Mouse (Mus musculus) forebrain, embryonic 10.5 days (tissue): ENCODE data around the gene Ankrd22. TPM values are rescaled to one million over a fixed set of nuclear protein-coding genes. Genes with fewer than 3 reads are reported as not detected.

Experiments
- DNase-seq: peaks from one replicate; pipeline ENCODE4 v3.0.0-alpha.2; 2017; ENCODE audit warnings: low spot score; ENCODE audit errors: extremely low spot score
- H3K27ac ChIP-seq: fragments of 300-500 bp; sonication (generic); 2 replicates; pipeline ENCODE4 v1.5.1; 2016; ENCODE audit warnings: mild to moderate bottlenecking
- H3K27me3 ChIP-seq: fragments of 300-500 bp; sonication (generic); 2 replicates; pipeline ENCODE4 v1.6.1; 2016; ENCODE audit warnings: mild to moderate bottlenecking; ENCODE audit not compliant: poor library complexity, severe bottlenecking
- H3K36me3 ChIP-seq: fragments of 300-500 bp; sonication (generic); replicated peaks from 2 replicates; pipeline ENCODE4 v1.6.1; 2016; ENCODE audit warnings: mild to moderate bottlenecking, moderate library complexity
- H3K4me1 ChIP-seq: fragments of 300-500 bp; sonication (generic); 2 replicates; pipeline ENCODE4 v1.6.1; 2016
- H3K4me3 ChIP-seq: fragments of 300-500 bp; sonication (generic); 2 replicates; pipeline ENCODE4 v1.5.1; 2016; ENCODE audit warnings: mild to moderate bottlenecking, moderate library complexity
- H3K9me3 ChIP-seq: fragments of 300-500 bp; sonication (generic); 2 replicates; pipeline ENCODE4 v1.6.1; 2016; ENCODE audit warnings: mild to moderate bottlenecking, moderate library complexity
- WGBS: fragments of 180-500 bp; shearing (Covaris S2); methylation state at CpG from one replicate; pipeline ENCODE4 v1.1.7; 2016; 5-methylcytosine and 5-hydroxymethylcytosine counted together
- polyA plus RNA-seq: library from polyadenylated mRNA; unstranded; fragments of >200 nt; fragmentation: Nextera tagmentation; extraction: Ambion mirVana; gene quantifications from 2 replicates; pipeline ENCODE4 v1.2.1, GENCODE M21; 2016

Ankrd22 gene
- polyA plus RNA-seq, 1 experiment from 2014 or later: 0.14 TPM

- Histone ChIP-seq H3K27ac (no peak overlapping the region), H3K27me3 (no peaks in the 10 kb centered on the region), H3K4me3 (no peak overlapping the region), H3K9me3 (no peaks in the 10 kb centered on the region), H3K36me3 (no peaks in the 10 kb centered on the region), H3K4me1 (no peaks in the 10 kb centered on the region)
- no peak for DNase-seq
- 94% methylated on average over 3 of the region's 3 CpGs for WGBS
Observed at GRCm38 (mm10) chr19:34104841-34105240, 61.0 kb downstream of the Ankrd22 start.

- Histone ChIP-seq H3K4me1 (no peaks in the 10 kb centered on the region), H3K27ac (no peak overlapping the region), H3K4me3 (no peak overlapping the region), H3K27me3 (no peaks in the 10 kb centered on the region), H3K36me3 (no peaks in the 10 kb centered on the region), H3K9me3 (no peaks in the 10 kb centered on the region)
- 93% methylated on average over 7 of the region's 7 CpGs for WGBS
- DNase-seq: no peak
Observed at GRCm38 (mm10) chr19:34101888-34102287, 64.0 kb downstream of the Ankrd22 start.

- WGBS: 88% methylated on average over 4 of the region's 4 CpGs
- no peaks in the 10 kb centered on the region for H3K4me1 ChIP-seq
- H3K27me3 ChIP-seq: no peaks in the 10 kb centered on the region
- H3K9me3 ChIP-seq: no peaks in the 10 kb centered on the region
- no peak within 1 kb of the TSS for H3K4me3 ChIP-seq
- DNase-seq: no peak
- H3K36me3 ChIP-seq: no peaks in the 10 kb centered on the region
- H3K27ac ChIP-seq: no peak within 1 kb of the TSS
Observed at GRCm38 (mm10) chr19:34100633-34101032, 65.2 kb downstream of the Ankrd22 start, which contains the start of gene Lipm. Gene Lipm, plus strand, starts transcription at chr19:34100933.

GRCm38 (mm10) chr19:34096228-34096627 is 69.6 kb downstream of the Ankrd22 start:
- DNase-seq: no peak
- Histone ChIP-seq H3K27me3 (no peaks in the 10 kb centered on the region), H3K27ac (no peak overlapping the region), H3K36me3 (no peaks in the 10 kb centered on the region), H3K4me1 (no peaks in the 10 kb centered on the region), H3K9me3 (no peaks in the 10 kb centered on the region), H3K4me3 (no peak overlapping the region)
- WGBS: 95% methylated on average over 1 of the region's 1 CpGs

GRCm38 (mm10) chr19:34095381-34095780 is 70.5 kb downstream of the Ankrd22 start:
- Histone ChIP-seq H3K27ac (no peak overlapping the region), H3K9me3 (no peaks in the 10 kb centered on the region), H3K4me1 (no peaks in the 10 kb centered on the region), H3K4me3 (no peak overlapping the region), H3K36me3 (no peaks in the 10 kb centered on the region), H3K27me3 (no peaks in the 10 kb centered on the region)
- 87% methylated on average over 5 of the region's 5 CpGs for WGBS
- no peak for DNase-seq

- no peaks in the 10 kb centered on the region for H3K27me3 ChIP-seq
- DNase-seq: no peak
- 84% methylated on average over 2 of the region's 3 CpGs for WGBS
- H3K27ac ChIP-seq: no peak overlapping the region
- H3K9me3 ChIP-seq: no peaks in the 10 kb centered on the region
- H3K36me3 ChIP-seq: no peaks in the 10 kb centered on the region
- no peak overlapping the region for H3K4me3 ChIP-seq
- no peaks in the 10 kb centered on the region for H3K4me1 ChIP-seq
Observed at GRCm38 (mm10) chr19:34089011-34089680, 76.7 kb downstream of the Ankrd22 start.

GRCm38 (mm10) chr19:34078130-34078529 is 87.7 kb downstream of the Ankrd22 start:
- WGBS: 95% methylated on average over 2 of the region's 2 CpGs
- H3K9me3 ChIP-seq: no peaks in the 10 kb centered on the region
- no peaks in the 10 kb centered on the region for H3K4me1 ChIP-seq
- H3K27ac ChIP-seq: no peak overlapping the region
- no peaks in the 10 kb centered on the region for H3K27me3 ChIP-seq
- DNase-seq: no peak
- no peaks in the 10 kb centered on the region for H3K36me3 ChIP-seq
- H3K4me3 ChIP-seq: no peak overlapping the region

- DNase-seq: no peak
- Histone ChIP-seq H3K4me1 (peaks cover 4% of the 10 kb centered on the region; the same call in 1 of the 2 replicates), H3K27me3 (no peaks in the 10 kb centered on the region), H3K9me3 (no peaks in the 10 kb centered on the region), H3K27ac (no peak overlapping the region), H3K4me3 (no peak overlapping the region), H3K36me3 (no peaks in the 10 kb centered on the region)
Observed at GRCm38 (mm10) chr19:34074239-34074638, 91.6 kb downstream of the Ankrd22 start.

Other genes starting within 250 kb of the Ankrd22 start
- gene Lipf, start 204.9 kb downstream of the Ankrd22 start, polyA plus RNA-seq: not detected in 2 replicates
- gene Lipk, start 157.8 kb downstream of the Ankrd22 start, polyA plus RNA-seq: not detected in 2 replicates
- gene Lipn, start 98.7 kb downstream of the Ankrd22 start, polyA plus RNA-seq: not detected in 2 replicates
- gene Lipm, start 65.1 kb downstream of the Ankrd22 start, polyA plus RNA-seq: 0.17 TPM in 1 of 2 replicates, not detected in the other
- gene Stambpl1, start 26.2 kb upstream of the Ankrd22 start, polyA plus RNA-seq: 3.2 and 3.7 TPM in 2 replicates
- gene Acta2, start 89.5 kb upstream of the Ankrd22 start, polyA plus RNA-seq: 6.5 and 8.1 TPM in 2 replicates
- gene Fas, start 124.6 kb upstream of the Ankrd22 start, polyA plus RNA-seq: 0.21 TPM in 1 of 2 replicates, not detected in the other